Mouse (Mus musculus) hindbrain, embryonic 12.5 days (tissue): ENCODE measurements around the gene Pcdh19. TPM values are rescaled to one million over a fixed set of nuclear protein-coding genes. Genes with fewer than 3 reads are reported as not detected.
A peak's percentile ranks its signal among the peaks of the same experiment; 100 is the strongest.

Source experiments
- ATAC-seq: fragments of 200-750 bp; cut with Nextera tagmentation; 2 replicates; pipeline ENCODE4 v1.8.0; 2017; ENCODE audit warnings: moderate TSS enrichment; ENCODE audit not compliant: low FRiP score
- H3K27ac ChIP-seq: fragments of 300-500 bp; sonication (generic); 2 replicates; pipeline ENCODE4 v1.5.1; 2016; ENCODE audit warnings: mild to moderate bottlenecking
- H3K27me3 ChIP-seq: fragments of 300-500 bp; sonication (generic); 2 replicates; pipeline ENCODE4 v1.6.1; 2016; ENCODE audit warnings: mild to moderate bottlenecking
- H3K36me3 ChIP-seq: fragments of 300-500 bp; sonication (generic); 2 replicates; pipeline ENCODE4 v1.6.1; 2016; ENCODE audit warnings: mild to moderate bottlenecking
- H3K4me1 ChIP-seq: fragments of 300-500 bp; sonication (generic); 2 replicates; pipeline ENCODE4 v1.6.1; 2016
- H3K4me2 ChIP-seq: fragments of 300-500 bp; sonication (generic); replicated peaks from 2 replicates; pipeline ENCODE4 v1.6.1; 2016; ENCODE audit warnings: mild to moderate bottlenecking
- H3K4me3 ChIP-seq: fragments of 300-500 bp; sonication (generic); 2 replicates; pipeline ENCODE4 v1.5.1; 2016; ENCODE audit warnings: mild to moderate bottlenecking
- H3K9ac ChIP-seq: fragments of 300-500 bp; sonication (generic); 2 replicates; pipeline ENCODE4 v1.6.1; 2016; ENCODE audit warnings: mild to moderate bottlenecking, moderate library complexity
- H3K9me3 ChIP-seq: fragments of 300-500 bp; sonication (generic); replicated peaks from 2 replicates; pipeline ENCODE4 v1.6.1; 2016; ENCODE audit warnings: mild to moderate bottlenecking
- whole genome bisulfite sequencing: fragments of 180-500 bp; shearing (Covaris S2); methylation state at CpG from one replicate; pipeline ENCODE4 v1.1.7; 2016; 5-methylcytosine and 5-hydroxymethylcytosine counted together
- polyA plus RNA-seq: library from polyadenylated mRNA; unstranded; fragments of >200 nt; fragmentation: Nextera tagmentation; extraction: Ambion mirVana; gene quantifications from 2 replicates; pipeline ENCODE4 v1.2.1, GENCODE M21; 2016

Pcdh19 gene
- polyA plus RNA-seq, 1 experiment from 2014 or later, result 7.4 TPM

DNA sequence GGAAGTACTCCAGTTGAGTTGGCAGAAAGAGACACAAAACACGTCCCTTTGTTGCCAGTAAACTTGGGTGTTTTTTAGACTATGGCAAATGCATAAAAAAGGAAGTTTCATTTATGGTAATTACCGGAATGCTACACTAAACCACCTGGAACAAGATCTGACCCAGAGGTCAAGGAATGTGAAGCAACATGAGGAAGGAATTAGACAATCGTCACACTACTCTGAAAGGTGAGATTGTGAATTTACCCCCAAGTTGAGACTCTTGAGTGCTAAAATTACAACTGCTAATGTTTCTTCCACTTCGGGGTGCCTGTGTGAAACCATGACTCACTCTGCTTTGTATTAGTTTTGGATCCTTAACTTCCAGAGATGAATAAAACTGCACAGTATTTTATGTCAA lies 33.6 kb downstream of the Pcdh19 start:
- 0 out of 2 replicates have a peak, but pooled peaks cover 3% of the 10 kb centered on the region for H3K4me1 ChIP-seq
- H3K36me3 ChIP-seq, result no peaks in the 10 kb centered on the region
- no peaks in the 10 kb centered on the region for H3K9me3 ChIP-seq
- ATAC-seq, result no peak
- no peak overlapping the region for H3K27ac ChIP-seq
- H3K9ac ChIP-seq, result no peak overlapping the region
- 66% methylated on average over 4 of the region's 4 CpGs for WGBS
- H3K4me3 ChIP-seq, result no peak overlapping the region
- H3K27me3 ChIP-seq, result no peaks in the 10 kb centered on the region
- H3K4me2 ChIP-seq, result no peak overlapping the region

DNA sequence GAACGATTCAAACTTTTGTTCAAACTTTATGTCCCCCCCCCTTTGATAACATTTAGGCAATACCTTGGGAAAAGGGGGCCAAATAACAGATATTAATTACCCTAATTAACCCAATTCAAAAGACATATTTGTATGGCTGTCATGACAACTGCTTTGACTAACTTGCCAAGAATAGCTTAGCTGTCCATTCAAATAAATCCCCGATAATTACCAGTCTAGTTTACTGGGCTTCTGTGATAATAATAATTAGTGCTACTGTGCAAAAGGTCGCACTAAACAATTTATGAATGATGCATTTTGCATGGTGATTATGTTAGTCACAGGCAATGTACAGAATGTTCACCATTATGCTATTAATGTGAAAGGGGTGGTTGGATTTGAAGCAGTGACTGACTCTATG lies 35.7 kb downstream of the Pcdh19 start:
- ATAC-seq, result no peak
- WGBS, result 66% methylated on average over 3 of the region's 3 CpGs

DNA sequence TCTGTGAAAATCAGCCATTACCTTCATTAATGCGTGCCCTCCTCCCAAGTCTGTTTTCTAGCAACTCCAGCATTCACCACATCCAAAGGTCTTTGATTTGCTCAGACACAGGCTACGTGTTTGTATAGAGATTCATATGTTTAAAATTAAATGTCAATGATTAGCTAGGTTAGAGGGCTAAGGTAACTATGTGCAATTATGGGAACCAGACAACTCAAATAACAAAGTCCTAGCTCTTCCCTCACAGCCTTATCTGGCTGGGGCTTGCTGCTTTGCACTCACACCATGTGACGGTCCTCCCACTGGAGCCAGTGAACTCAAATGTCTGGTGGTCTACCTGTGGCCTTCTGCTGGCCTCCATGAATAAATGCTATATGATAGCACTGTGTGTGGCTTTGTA lies 38.4 kb downstream of the Pcdh19 start:
- Histone ChIP-seq H3K9me3 (no peaks in the 10 kb centered on the region), H3K9ac (no peak overlapping the region), H3K4me2 (no peak overlapping the region), H3K27me3 (peaks cover 4% of the 10 kb centered on the region; the same call in 1 of the 2 replicates), H3K36me3 (no peaks in the 10 kb centered on the region), H3K4me3 (no peak overlapping the region), H3K27ac (no peak overlapping the region), H3K4me1 (no peaks in the 10 kb centered on the region)
- 75% methylated on average over 3 of the region's 3 CpGs for WGBS
- ATAC-seq, result no peak

More for the DNA sequence above, 35.7 kb downstream of the Pcdh19 start:
- Histone ChIP-seq H3K27me3 (no peaks in the 10 kb centered on the region), H3K9ac (no peak overlapping the region), H3K4me2 (no peak overlapping the region), H3K27ac (no peak overlapping the region), H3K9me3 (no peaks in the 10 kb centered on the region), H3K4me1 (0 out of 2 replicates have a peak, but pooled peaks cover 3% of the 10 kb centered on the region), H3K4me3 (no peak overlapping the region), H3K36me3 (no peaks in the 10 kb centered on the region)

DNA sequence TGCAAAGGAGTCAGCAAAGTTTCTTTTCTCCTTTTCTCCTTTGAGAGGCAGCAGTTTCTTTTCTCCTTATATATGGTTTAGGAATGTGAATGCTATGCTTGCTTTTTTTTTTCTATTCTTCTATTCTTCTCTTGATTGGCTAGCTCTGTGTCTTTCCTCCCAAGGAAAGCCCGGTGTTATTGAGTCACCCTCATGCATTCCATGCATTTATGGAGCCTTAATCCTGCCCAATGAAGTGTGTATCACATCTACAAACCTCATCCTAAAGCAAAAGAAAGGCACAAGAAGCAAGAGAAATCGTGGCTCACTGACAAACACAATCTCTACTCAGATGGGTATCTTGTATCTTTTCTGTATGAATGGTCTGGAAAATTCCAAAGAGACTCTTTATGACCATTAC lies 41.0 kb downstream of the Pcdh19 start:
- H3K4me2 ChIP-seq, result no peak overlapping the region
- no peak overlapping the region for H3K4me3 ChIP-seq
- no peaks in the 10 kb centered on the region for H3K4me1 ChIP-seq
- H3K9ac ChIP-seq, result no peak overlapping the region
- no peak overlapping the region for H3K27ac ChIP-seq
- 70% methylated on average over 2 of the region's 2 CpGs for WGBS
- no peaks in the 10 kb centered on the region for H3K36me3 ChIP-seq
- H3K27me3 ChIP-seq, result peaks cover 4% of the 10 kb centered on the region; the same call in 1 of the 2 replicates
- no peak for ATAC-seq
- no peaks in the 10 kb centered on the region for H3K9me3 ChIP-seq

DNA sequence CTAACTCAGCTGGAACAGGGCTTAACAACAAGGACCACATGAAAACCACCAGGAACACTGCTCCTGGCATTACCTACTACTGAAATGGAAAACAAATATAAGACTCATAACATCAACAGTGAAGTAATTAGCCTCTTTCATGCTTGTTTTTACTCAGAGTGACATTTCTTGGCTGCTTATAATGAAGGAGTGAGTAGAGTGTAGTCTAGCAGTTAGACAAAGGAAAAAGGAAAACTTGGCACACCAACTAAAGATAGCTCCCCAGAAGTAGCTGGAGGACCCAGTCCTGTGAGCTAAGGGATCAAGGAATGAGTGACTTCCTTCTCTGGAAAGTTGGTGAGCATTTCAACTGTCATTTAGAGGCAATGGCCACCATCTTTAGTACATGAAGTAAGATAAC lies 49.3 kb downstream of the Pcdh19 start:
- Histone ChIP-seq H3K4me2 (no peak overlapping the region), H3K9me3 (no peaks in the 10 kb centered on the region), H3K27ac (no peak overlapping the region), H3K27me3 (0 out of 2 replicates have a peak, but pooled peaks cover 4% of the 10 kb centered on the region), H3K4me3 (no peak overlapping the region), H3K4me1 (no peaks in the 10 kb centered on the region), H3K36me3 (no peaks in the 10 kb centered on the region), H3K9ac (no peak overlapping the region)
- ATAC-seq, result no peak

DNA sequence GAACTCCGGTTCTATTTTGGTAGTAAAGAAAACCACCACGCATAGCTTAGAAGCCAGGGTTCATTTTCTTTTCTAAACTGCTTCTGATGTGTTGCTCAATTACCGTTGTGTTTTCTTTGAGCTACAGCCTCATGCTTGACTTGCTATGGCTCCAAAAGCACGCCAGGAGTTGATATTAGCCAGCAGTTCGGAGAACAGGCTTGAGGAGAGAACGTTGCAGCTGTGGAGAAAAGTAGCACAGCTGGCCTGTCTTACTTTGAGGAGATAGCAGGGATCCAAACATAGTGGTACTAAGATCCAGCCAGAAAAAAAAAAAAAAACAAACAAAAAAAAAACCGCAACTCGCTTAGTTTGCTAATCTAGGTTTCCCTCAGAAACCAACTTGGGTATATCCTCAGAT lies 59.2 kb downstream of the Pcdh19 start:
- WGBS, result 81% methylated on average over 8 of the region's 8 CpGs
- no peaks in the 10 kb centered on the region for H3K9me3 ChIP-seq
- H3K4me1 ChIP-seq, result no peaks in the 10 kb centered on the region
- H3K36me3 ChIP-seq, result no peaks in the 10 kb centered on the region
- H3K4me2 ChIP-seq, result no peak overlapping the region
- H3K27ac ChIP-seq, result no peak overlapping the region
- no peak for ATAC-seq
- H3K27me3 ChIP-seq, result no peaks in the 10 kb centered on the region
- H3K4me3 ChIP-seq, result no peak overlapping the region
- no peak overlapping the region for H3K9ac ChIP-seq

DNA sequence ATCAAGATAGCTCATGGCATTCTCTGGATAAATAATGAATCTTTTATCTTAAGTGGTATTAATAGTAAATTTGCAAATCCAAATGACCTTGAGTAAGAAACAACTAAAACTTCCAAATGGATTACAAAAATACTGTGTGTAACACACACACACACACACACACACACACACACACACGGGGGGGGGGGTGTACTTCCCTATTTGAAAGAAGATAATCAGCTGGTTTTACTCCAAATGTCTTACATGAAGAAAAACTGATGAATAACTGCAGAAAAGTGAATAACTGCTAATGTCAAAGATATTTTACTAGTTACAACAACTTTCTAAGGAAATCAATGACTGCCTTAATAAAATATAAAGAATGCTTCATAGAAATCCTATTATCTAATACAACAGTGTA lies 70.6 kb downstream of the Pcdh19 start:
- Histone ChIP-seq H3K4me3 (no peak overlapping the region), H3K36me3 (no peaks in the 10 kb centered on the region), H3K9me3 (no peaks in the 10 kb centered on the region), H3K4me2 (no peak overlapping the region), H3K27me3 (no peaks in the 10 kb centered on the region), H3K4me1 (no peaks in the 10 kb centered on the region), H3K27ac (no peak overlapping the region), H3K9ac (no peak overlapping the region)
- ATAC-seq, result no peak
- 63% methylated on average over 1 of the region's 1 CpGs for WGBS

DNA sequence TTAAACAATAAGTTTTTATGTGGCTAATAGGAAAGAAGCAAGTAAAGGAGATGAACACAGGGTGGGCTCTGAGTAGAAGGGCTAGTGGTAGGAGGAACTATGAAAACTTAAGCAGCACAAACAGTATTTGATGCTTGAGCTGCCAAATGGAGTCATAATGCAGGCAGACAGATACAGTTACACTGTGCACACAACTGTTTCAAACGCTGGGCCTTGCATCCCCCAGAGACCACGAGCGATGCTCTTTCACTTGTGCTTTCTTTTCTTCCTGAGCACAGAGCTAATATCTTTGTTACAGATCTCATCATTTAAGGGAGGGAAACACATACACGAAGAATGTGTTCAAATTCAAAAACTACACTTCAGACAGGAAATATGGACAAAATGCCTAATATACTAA lies 83.0 kb downstream of the Pcdh19 start:
- H3K27ac ChIP-seq, result no peak overlapping the region
- H3K4me3 ChIP-seq, result no peak overlapping the region
- H3K27me3 ChIP-seq, result no peaks in the 10 kb centered on the region
- no peak overlapping the region for H3K4me2 ChIP-seq
- H3K36me3 ChIP-seq, result no peaks in the 10 kb centered on the region
- no peak overlapping the region for H3K9ac ChIP-seq
- WGBS, result 80% methylated on average over 4 of the region's 4 CpGs
- no peaks in the 10 kb centered on the region for H3K9me3 ChIP-seq
- H3K4me1 ChIP-seq, result no peaks in the 10 kb centered on the region
- no peak for ATAC-seq

DNA sequence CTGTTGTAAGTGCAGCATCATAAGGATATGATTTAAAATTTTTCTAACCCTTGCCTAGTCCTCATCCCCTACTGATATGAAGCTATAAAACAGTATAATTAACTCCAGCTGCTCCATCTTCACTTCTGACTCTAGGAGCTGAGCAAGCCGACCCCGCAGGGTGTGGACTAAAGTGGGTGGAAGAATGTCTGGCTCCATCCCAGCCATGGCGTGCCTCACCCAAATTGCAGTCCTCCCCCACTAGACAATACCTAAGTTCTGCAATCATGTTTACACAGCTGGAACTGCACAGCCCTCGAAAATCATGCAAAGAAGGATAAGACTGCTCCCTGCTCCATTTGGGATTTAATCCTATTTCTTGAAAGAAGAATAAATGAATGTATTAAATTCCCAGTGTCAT lies 84.5 kb downstream of the Pcdh19 start:
- Histone ChIP-seq H3K4me1 (no peaks in the 10 kb centered on the region), H3K9ac (no peak overlapping the region), H3K36me3 (no peaks in the 10 kb centered on the region), H3K27me3 (no peaks in the 10 kb centered on the region), H3K4me2 (no peak overlapping the region), H3K27ac (no peak overlapping the region), H3K4me3 (no peak overlapping the region), H3K9me3 (no peaks in the 10 kb centered on the region)
- ATAC-seq, result no peak
- 64% methylated on average over 4 of the region's 4 CpGs for whole genome bisulfite sequencing

DNA sequence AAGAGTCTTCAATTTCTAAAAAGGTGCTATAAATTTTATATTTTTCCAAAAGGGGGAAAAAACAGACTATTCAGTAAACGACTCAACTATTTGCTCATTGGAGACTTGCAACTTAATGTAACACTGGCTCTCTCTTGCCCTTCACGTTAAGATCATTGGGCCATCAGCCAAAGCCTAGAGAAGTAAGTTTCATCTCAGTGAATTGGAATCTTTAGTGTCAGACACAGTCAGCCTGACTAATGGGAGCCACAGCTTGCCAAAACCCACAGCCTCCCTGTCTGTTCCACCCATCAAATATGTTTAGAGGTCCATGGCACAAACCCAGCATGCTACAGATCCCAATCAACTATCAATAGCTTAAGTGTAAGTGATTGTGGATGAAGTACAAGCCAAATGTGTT lies 86.7 kb downstream of the Pcdh19 start:
- 70% methylated on average over 2 of the region's 2 CpGs for WGBS

DNA sequence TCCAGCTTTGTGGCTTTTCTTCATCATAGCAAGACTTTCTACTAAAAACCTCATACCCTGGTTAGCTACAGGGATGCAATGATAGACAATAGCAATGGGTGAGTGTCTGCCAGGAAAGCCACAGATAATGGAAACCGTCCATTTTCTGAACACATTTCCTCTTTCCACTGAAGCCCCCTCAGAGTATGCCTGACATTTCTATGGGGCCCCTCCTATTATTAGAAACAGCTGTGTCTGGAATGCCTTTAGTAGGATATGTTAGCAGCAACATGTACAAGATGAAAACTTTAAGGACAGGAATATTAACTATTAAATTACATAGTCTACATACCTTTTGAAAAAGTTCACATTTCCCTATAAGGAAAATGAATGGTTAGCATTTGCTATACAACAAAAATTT lies 87.1 kb downstream of the Pcdh19 start:
- 71% methylated on average over 1 of the region's 1 CpGs for WGBS
- no peak for ATAC-seq

More for the DNA sequence above, 86.7 kb downstream of the Pcdh19 start:
- H3K36me3 ChIP-seq, result no peaks in the 10 kb centered on the region
- H3K9me3 ChIP-seq, result no peaks in the 10 kb centered on the region
- no peak overlapping the region for H3K4me2 ChIP-seq
- H3K4me3 ChIP-seq, result no peak overlapping the region
- H3K4me1 ChIP-seq, result no peaks in the 10 kb centered on the region
- H3K9ac ChIP-seq, result no peak overlapping the region
- no peaks in the 10 kb centered on the region for H3K27me3 ChIP-seq
- no peak overlapping the region for H3K27ac ChIP-seq
- no peak for ATAC-seq

DNA sequence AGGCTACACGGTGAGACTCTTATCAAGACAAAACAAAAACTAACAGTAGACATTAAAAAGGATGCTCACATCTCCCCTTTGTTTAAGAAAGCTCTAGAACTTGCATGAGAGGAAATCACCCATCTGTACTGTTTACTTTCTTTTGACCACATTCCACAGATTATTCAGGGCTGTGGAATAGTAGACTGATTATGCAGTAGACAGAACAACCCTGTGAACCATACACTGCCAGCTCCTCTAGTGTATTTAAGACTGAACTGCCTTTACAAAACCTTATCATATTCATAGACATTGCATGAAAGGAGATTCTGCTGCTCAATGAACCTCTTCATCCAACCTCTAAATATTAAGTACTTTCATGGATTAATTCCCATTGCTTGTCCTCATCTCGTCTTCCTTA lies 87.6 kb downstream of the Pcdh19 start:
- Histone ChIP-seq H3K27ac (no peak overlapping the region), H3K4me3 (no peak overlapping the region), H3K9ac (no peak overlapping the region), H3K4me2 (no peak overlapping the region), H3K36me3 (no peaks in the 10 kb centered on the region), H3K9me3 (no peaks in the 10 kb centered on the region), H3K4me1 (no peaks in the 10 kb centered on the region), H3K27me3 (no peaks in the 10 kb centered on the region)
- WGBS, result 73% methylated on average over 2 of the region's 2 CpGs
- ATAC-seq, result no peak

More for the DNA sequence above, 87.1 kb downstream of the Pcdh19 start:
- Histone ChIP-seq H3K27ac (no peak overlapping the region), H3K36me3 (no peaks in the 10 kb centered on the region), H3K4me3 (no peak overlapping the region), H3K4me2 (no peak overlapping the region), H3K9me3 (no peaks in the 10 kb centered on the region), H3K9ac (no peak overlapping the region), H3K4me1 (no peaks in the 10 kb centered on the region), H3K27me3 (no peaks in the 10 kb centered on the region)

DNA sequence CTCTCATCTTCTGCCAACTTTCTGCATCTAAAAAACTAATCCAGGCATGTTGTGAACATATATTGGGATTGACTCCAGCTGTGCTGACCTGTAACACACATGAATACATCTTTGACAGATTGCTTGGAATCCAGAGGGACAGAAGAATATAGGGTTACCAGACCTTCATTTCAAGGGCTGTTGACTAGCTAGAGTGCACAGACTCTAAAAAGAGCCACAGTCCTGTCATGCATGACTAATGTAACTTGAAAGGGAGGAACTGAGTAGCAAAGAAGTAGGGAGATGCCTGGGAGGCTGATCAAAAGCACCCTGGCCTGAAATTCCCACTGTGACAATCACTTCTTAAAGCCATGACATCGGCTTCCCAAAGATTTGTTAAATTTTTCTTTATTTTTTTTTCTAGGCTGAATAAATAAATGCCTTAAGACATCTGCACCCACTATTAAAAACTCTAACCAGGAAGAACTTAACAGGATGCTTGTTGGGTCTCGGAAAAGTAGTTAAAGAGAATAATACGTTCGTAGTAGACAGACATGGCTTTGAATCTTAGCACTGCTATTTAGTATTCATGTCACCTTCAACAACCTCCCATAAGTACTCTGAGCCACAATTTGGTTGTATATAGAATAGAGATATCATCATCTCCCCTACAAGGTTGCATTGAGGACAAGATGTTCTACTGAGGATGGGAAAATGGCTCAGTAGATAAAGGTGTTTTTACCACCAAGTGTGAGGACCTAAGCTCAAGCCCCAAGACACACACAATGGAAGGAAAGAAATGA lies 113.0 kb downstream of the Pcdh19 start:
- no peak overlapping the region for H3K4me2 ChIP-seq
- H3K27ac ChIP-seq, result no peak overlapping the region
- H3K4me3 ChIP-seq, result no peak overlapping the region
- ATAC-seq, result peak; percentile 64; the same call in 1 of the 2 replicates
- no peak overlapping the region for H3K9ac ChIP-seq
- no peaks in the 10 kb centered on the region for H3K4me1 ChIP-seq
- H3K36me3 ChIP-seq, result no peaks in the 10 kb centered on the region
- 42% methylated on average over 4 of the region's 4 CpGs for WGBS
- H3K9me3 ChIP-seq, result no peaks in the 10 kb centered on the region
- no peaks in the 10 kb centered on the region for H3K27me3 ChIP-seq
